Mouse (Mus musculus) liver, postnatal 0 days (tissue): ENCODE results near the gene Ttll5. TPM values are rescaled to one million over a fixed set of nuclear protein-coding genes. Genes with fewer than 3 reads are reported as not detected.

Experiments used
- ATAC-seq: fragments of 200-750 bp; cut with Nextera tagmentation; 2 replicates; pipeline ENCODE4 v1.8.0; 2017; ENCODE audit warnings: mild to moderate bottlenecking, moderate library complexity
- DNase-seq: peaks from one replicate; pipeline ENCODE4 v3.0.0-alpha.2; 2016
- H3K27ac ChIP-seq: fragments of 300-500 bp; sonication (generic); 2 replicates; pipeline ENCODE4 v1.5.1; 2014; ENCODE audit warnings: antibody characterized with exemption, moderate library complexity, mild to moderate bottlenecking, low read depth
- H3K27me3 ChIP-seq: fragments of 300-500 bp; sonication (generic); 2 replicates; pipeline ENCODE4 v1.6.1; 2014; ENCODE audit warnings: low read length, control low read depth, mixed read lengths; ENCODE audit not compliant: insufficient read depth
- H3K36me3 ChIP-seq: fragments of 300-500 bp; sonication (generic); replicated peaks from 2 replicates; pipeline ENCODE4 v1.6.1; 2014; ENCODE audit warnings: mild to moderate bottlenecking, control low read depth, low read length, moderate library complexity, mixed read lengths; ENCODE audit not compliant: insufficient read depth
- H3K4me1 ChIP-seq: fragments of 300-500 bp; sonication (generic); 2 replicates; pipeline ENCODE4 v1.6.1; 2014; ENCODE audit warnings: antibody characterized with exemption, mild to moderate bottlenecking, control low read depth; ENCODE audit not compliant: insufficient read depth
- H3K4me2 ChIP-seq: fragments of 300-500 bp; sonication (generic); 2 replicates; pipeline ENCODE4 v1.6.1; 2014; ENCODE audit warnings: low read depth, mild to moderate bottlenecking, low read length, moderate library complexity, mixed read lengths
- H3K4me3 ChIP-seq: fragments of 300-500 bp; sonication (generic); 2 replicates; pipeline ENCODE4 v1.5.1; 2014; ENCODE audit warnings: low read depth, low read length
- H3K9ac ChIP-seq: fragments of 300-500 bp; sonication (generic); replicated peaks from 2 replicates; pipeline ENCODE4 v1.6.1; 2014; ENCODE audit warnings: mild to moderate bottlenecking, moderate library complexity
- H3K9me3 ChIP-seq: fragments of 300-500 bp; sonication (generic); 2 replicates; pipeline ENCODE4 v1.6.1; 2016; ENCODE audit warnings: mild to moderate bottlenecking, control low read depth, low read length, mixed read lengths
- CTCF ChIP-seq: sonication (generic); IDR thresholded peaks from 2 replicates; pipeline ENCODE4 v1.5.1; 2016; ENCODE audit warnings: antibody characterized with exemption, low read depth
- EP300 ChIP-seq: IDR thresholded peaks from 2 replicates; pipeline ENCODE4 v1.6.1; 2016; ENCODE audit warnings: antibody characterized with exemption, low read depth, mild to moderate bottlenecking
- WGBS: fragments of 180-500 bp; shearing (Covaris S2); extraction: QIAGEN DNeasy Blood & Tissue Kit; methylation state at CpG from one replicate; pipeline ENCODE4 v1.1.7; 2014; ENCODE audit not compliant: insufficient replicate concordance; 5-methylcytosine and 5-hydroxymethylcytosine counted together
- polyA plus RNA-seq: library from polyadenylated mRNA; unstranded; fragments of >200 nt; fragmentation: Nextera tagmentation; extraction: Ambion mirVana; gene quantifications from 2 replicates; pipeline ENCODE4 v1.2.1, GENCODE M21; 2015

The Ttll5 gene
- polyA plus RNA-seq, 1 experiment from 2014 or later: 2.8 TPM

GRCm38 (mm10) chr12:85905666-85906065, 81.2 kb downstream of the Ttll5 start:
- Histone ChIP-seq H3K27me3 (no peaks in the 10 kb centered on the region), H3K36me3 (peaks cover 2% of the 10 kb centered on the region), H3K4me1 (no peaks in the 10 kb centered on the region), H3K27ac (no peak overlapping the region), H3K4me3 (no peak overlapping the region), H3K9me3 (no peaks in the 10 kb centered on the region), H3K9ac (no peak overlapping the region), H3K4me2 (no peak overlapping the region)
- no peak for DNase-seq
- ATAC-seq: no peak
- 81% methylated on average over 2 of the region's 2 CpGs for WGBS
- no peak for TF ChIP-seq EP300
- TF ChIP-seq CTCF: no peak

GRCm38 (mm10) chr12:85907896-85908295, 83.4 kb downstream of the Ttll5 start:
- H3K4me2 ChIP-seq: no peak overlapping the region
- H3K27ac ChIP-seq: no peak overlapping the region
- H3K36me3 ChIP-seq: no peaks in the 10 kb centered on the region; the same call in none of the 2 replicates
- ATAC-seq: no peak
- no peaks in the 10 kb centered on the region for H3K27me3 ChIP-seq
- TF ChIP-seq CTCF (no peak), EP300 (no peak)
- 89% methylated on average over 3 of the region's 3 CpGs for WGBS
- H3K4me3 ChIP-seq: no peak overlapping the region
- H3K9ac ChIP-seq: no peak overlapping the region
- H3K9me3 ChIP-seq: no peaks in the 10 kb centered on the region
- DNase-seq: no peak
- no peaks in the 10 kb centered on the region for H3K4me1 ChIP-seq

- DNase-seq: no peak
- WGBS: 67% methylated on average over 6 of the region's 6 CpGs
- Histone ChIP-seq H3K9ac (no peak overlapping the region), H3K36me3 (no peaks in the 10 kb centered on the region; the same call in none of the 2 replicates), H3K9me3 (no peaks in the 10 kb centered on the region), H3K27ac (no peak overlapping the region), H3K4me2 (no peak overlapping the region), H3K27me3 (no peaks in the 10 kb centered on the region), H3K4me3 (no peak overlapping the region), H3K4me1 (no peaks in the 10 kb centered on the region)
- ATAC-seq: no peak
- no peak for TF ChIP-seq CTCF
- no peak for TF ChIP-seq EP300
Observed at GRCm38 (mm10) chr12:85910811-85911210, 86.4 kb downstream of the Ttll5 start.

GRCm38 (mm10) chr12:85912712-85913504, 88.4 kb downstream of the Ttll5 start:
- WGBS: 67% methylated on average over 13 of the region's 13 CpGs
- TF ChIP-seq CTCF: no peak
- TF ChIP-seq EP300: no peak

GRCm38 (mm10) chr12:85926897-85927296, 102.4 kb downstream of the Ttll5 start:
- 63% methylated on average over 4 of the region's 4 CpGs for WGBS
- no peak overlapping the region for H3K4me3 ChIP-seq
- no peak for DNase-seq

More at GRCm38 (mm10) chr12:85912712-85913504, 88.4 kb downstream of the Ttll5 start:
- ATAC-seq (no peak), DNase-seq (no peak)
- Histone ChIP-seq H3K4me1 (no peaks in the 10 kb centered on the region), H3K27me3 (no peaks in the 10 kb centered on the region), H3K9ac (no peak overlapping the region), H3K9me3 (no peaks in the 10 kb centered on the region), H3K4me2 (no peak overlapping the region), H3K4me3 (no peak overlapping the region), H3K27ac (no peak overlapping the region), H3K36me3 (no peaks in the 10 kb centered on the region; the same call in none of the 2 replicates)

GRCm38 (mm10) chr12:85928513-85928912, 104.1 kb downstream of the Ttll5 start:
- Histone ChIP-seq H3K27me3 (no peaks in the 10 kb centered on the region), H3K27ac (no peak overlapping the region), H3K9ac (no peak overlapping the region), H3K36me3 (peaks cover 34% of the 10 kb centered on the region), H3K4me3 (no peak overlapping the region), H3K4me2 (no peak overlapping the region), H3K9me3 (peaks cover 5% of the 10 kb centered on the region; the same call in 1 of the 2 replicates), H3K4me1 (no peaks in the 10 kb centered on the region)
- TF ChIP-seq EP300 (no peak), CTCF (no peak)
- DNase-seq (no peak), ATAC-seq (no peak)
- WGBS: 77% methylated on average over 10 of the region's 10 CpGs

More at GRCm38 (mm10) chr12:85926897-85927296, 102.4 kb downstream of the Ttll5 start:
- TF ChIP-seq CTCF (no peak), EP300 (no peak)
- ATAC-seq: no peak
- Histone ChIP-seq H3K4me1 (no peaks in the 10 kb centered on the region), H3K27ac (no peak overlapping the region), H3K36me3 (peaks cover 24% of the 10 kb centered on the region), H3K9ac (no peak overlapping the region), H3K27me3 (no peaks in the 10 kb centered on the region), H3K9me3 (no peaks in the 10 kb centered on the region), H3K4me2 (no peak overlapping the region)
